Mouse (Mus musculus) erythroblast, embryonic 14.5 days (primary cell): ENCODE data around the gene Fam69a.

Experiments used
- GATA1 ChIP-seq: IDR thresholded peaks from 2 replicates; pipeline ENCODE4 v1.6.1; 2012; ENCODE audit warnings: low read length, inconsistent platforms, mixed read lengths
- TAL1 ChIP-seq: IDR thresholded peaks from 3 replicates; pipeline ENCODE4 v1.6.1; 2012; ENCODE audit warnings: low read length, inconsistent platforms, mixed read lengths

- TF ChIP-seq TAL1 (no peak), GATA1 (no peak)
These were observed 48.0 kb downstream of the Fam69a start for GRCm38 (mm10) chr5:107938886-107939285.
